Mouse (Mus musculus) midbrain, embryonic 13.5 days (tissue): ENCODE results near the gene Crispld2. TPM values are rescaled to one million over a fixed set of nuclear protein-coding genes. Genes with fewer than 3 reads are reported as not detected.

ENCODE experiments used
- ATAC-seq: fragments of 200-750 bp; cut with Nextera tagmentation; 2 replicates; pipeline ENCODE4 v1.8.0; 2017; ENCODE audit warnings: mild to moderate bottlenecking, moderate TSS enrichment, moderate library complexity
- H3K27ac ChIP-seq: fragments of 300-500 bp; sonication (generic); 2 replicates; pipeline ENCODE4 v1.5.1; 2015; ENCODE audit warnings: inconsistent platforms, mild to moderate bottlenecking, moderate library complexity
- H3K27me3 ChIP-seq: fragments of 300-500 bp; sonication (generic); 2 replicates; pipeline ENCODE4 v1.6.1; 2015; ENCODE audit warnings: mild to moderate bottlenecking, inconsistent platforms
- H3K36me3 ChIP-seq: fragments of 300-500 bp; sonication (generic); 2 replicates; pipeline ENCODE4 v1.6.1; 2015; ENCODE audit warnings: mild to moderate bottlenecking, inconsistent platforms
- H3K4me1 ChIP-seq: fragments of 300-500 bp; sonication (generic); replicated peaks from 2 replicates; pipeline ENCODE4 v1.6.1; 2015; ENCODE audit warnings: inconsistent platforms
- H3K4me2 ChIP-seq: fragments of 300-500 bp; sonication (generic); replicated peaks from 2 replicates; pipeline ENCODE4 v1.6.1; 2015; ENCODE audit warnings: moderate library complexity, mild to moderate bottlenecking, inconsistent platforms
- H3K4me3 ChIP-seq: fragments of 300-500 bp; sonication (generic); replicated peaks from 2 replicates; pipeline ENCODE4 v1.5.1; 2015; ENCODE audit warnings: mild to moderate bottlenecking, inconsistent platforms
- H3K9ac ChIP-seq: fragments of 300-500 bp; sonication (generic); replicated peaks from 2 replicates; pipeline ENCODE4 v1.6.1; 2015; ENCODE audit warnings: mild to moderate bottlenecking, inconsistent platforms
- H3K9me3 ChIP-seq: fragments of 300-500 bp; sonication (generic); 2 replicates; pipeline ENCODE4 v1.6.1; 2016; ENCODE audit warnings: mild to moderate bottlenecking, inconsistent platforms
- WGBS: fragments of 180-500 bp; shearing (Covaris S2); methylation state at CpG from one replicate; pipeline ENCODE4 v1.1.7; 2015; 5-methylcytosine and 5-hydroxymethylcytosine counted together
- polyA plus RNA-seq: library from polyadenylated mRNA; unstranded; fragments of >200 nt; fragmentation: Nextera tagmentation; extraction: Ambion mirVana; gene quantifications from 2 replicates; pipeline ENCODE4 v1.2.1, GENCODE M21; 2015

Gene Crispld2
- polyA plus RNA-seq, 1 experiment from 2014 or later, result 2.1 TPM

GRCm38 (mm10) chr8:120054833-120055232 lies 62.6 kb downstream of the Crispld2 start:
- no peaks in the 10 kb centered on the region for H3K36me3 ChIP-seq
- no peak overlapping the region for H3K9ac ChIP-seq
- H3K4me3 ChIP-seq, result no peak overlapping the region
- no peak for ATAC-seq
- 90% methylated on average over 3 of the region's 3 CpGs for WGBS
- H3K4me1 ChIP-seq, result no peaks in the 10 kb centered on the region
- H3K9me3 ChIP-seq, result peaks cover 6% of the 10 kb centered on the region; the same call in 1 of the 2 replicates
- no peak overlapping the region for H3K27ac ChIP-seq
- H3K4me2 ChIP-seq, result no peak overlapping the region
- H3K27me3 ChIP-seq, result no peaks in the 10 kb centered on the region

GRCm38 (mm10) chr8:120057078-120057477 lies 64.8 kb downstream of the Crispld2 start:
- no peak for ATAC-seq
- Histone ChIP-seq H3K27me3 (no peaks in the 10 kb centered on the region), H3K36me3 (no peaks in the 10 kb centered on the region), H3K9ac (no peak overlapping the region), H3K4me1 (no peaks in the 10 kb centered on the region), H3K4me3 (no peak overlapping the region), H3K27ac (no peak overlapping the region), H3K4me2 (no peak overlapping the region), H3K9me3 (peaks cover 6% of the 10 kb centered on the region; the same call in 1 of the 2 replicates)
- 76% methylated on average over 2 of the region's 2 CpGs for WGBS

GRCm38 (mm10) chr8:120062742-120063141 lies 70.5 kb downstream of the Crispld2 start:
- ATAC-seq, result no peak
- WGBS, result 90% methylated on average over 14 of the region's 14 CpGs
- no peaks in the 10 kb centered on the region for H3K27me3 ChIP-seq

GRCm38 (mm10) chr8:120063326-120063725 lies 71.1 kb downstream of the Crispld2 start:
- 75% methylated on average over 3 of the region's 3 CpGs for WGBS
- H3K27ac ChIP-seq, result no peak overlapping the region
- H3K36me3 ChIP-seq, result no peaks in the 10 kb centered on the region
- no peak for ATAC-seq
- H3K4me2 ChIP-seq, result no peak overlapping the region
- no peaks in the 10 kb centered on the region for H3K27me3 ChIP-seq
- H3K9me3 ChIP-seq, result no peaks in the 10 kb centered on the region
- H3K4me1 ChIP-seq, result no peaks in the 10 kb centered on the region
- H3K9ac ChIP-seq, result no peak overlapping the region
- no peak overlapping the region for H3K4me3 ChIP-seq

More at GRCm38 (mm10) chr8:120062742-120063141, 70.5 kb downstream of the Crispld2 start:
- H3K9me3 ChIP-seq, result no peaks in the 10 kb centered on the region
- H3K4me2 ChIP-seq, result no peak overlapping the region
- no peaks in the 10 kb centered on the region for H3K4me1 ChIP-seq
- no peak overlapping the region for H3K9ac ChIP-seq
- no peaks in the 10 kb centered on the region for H3K36me3 ChIP-seq
- no peak overlapping the region for H3K4me3 ChIP-seq
- H3K27ac ChIP-seq, result no peak overlapping the region

- no peaks in the 10 kb centered on the region for H3K27me3 ChIP-seq
- no peak overlapping the region for H3K4me3 ChIP-seq
- no peaks in the 10 kb centered on the region for H3K36me3 ChIP-seq
- no peak overlapping the region for H3K4me2 ChIP-seq
- ATAC-seq, result no peak
- no peaks in the 10 kb centered on the region for H3K4me1 ChIP-seq
- H3K9ac ChIP-seq, result no peak overlapping the region
- no peak overlapping the region for H3K27ac ChIP-seq
- WGBS, result 89% methylated on average over 8 of the region's 8 CpGs
- H3K9me3 ChIP-seq, result no peaks in the 10 kb centered on the region
Observed at GRCm38 (mm10) chr8:120065611-120066010, 73.4 kb downstream of the Crispld2 start.

GRCm38 (mm10) chr8:120066226-120066625 lies 74.0 kb downstream of the Crispld2 start:
- ATAC-seq, result no peak
- 92% methylated on average over 4 of the region's 4 CpGs for WGBS
- Histone ChIP-seq H3K27me3 (no peaks in the 10 kb centered on the region), H3K4me1 (no peaks in the 10 kb centered on the region), H3K9ac (no peak overlapping the region), H3K36me3 (no peaks in the 10 kb centered on the region), H3K9me3 (no peaks in the 10 kb centered on the region), H3K27ac (no peak overlapping the region), H3K4me3 (no peak overlapping the region), H3K4me2 (no peak overlapping the region)

- H3K36me3 ChIP-seq, result no peaks in the 10 kb centered on the region
- no peak overlapping the region for H3K9ac ChIP-seq
- 65% methylated on average over 19 of the region's 19 CpGs for WGBS
- no peaks in the 10 kb centered on the region for H3K9me3 ChIP-seq
- no peaks in the 10 kb centered on the region for H3K27me3 ChIP-seq
- no peak for ATAC-seq
- no peak overlapping the region for H3K4me3 ChIP-seq
- H3K27ac ChIP-seq, result no peak overlapping the region
- H3K4me2 ChIP-seq, result no peak overlapping the region
- 0 out of 2 replicates have a peak, but pooled peaks cover 5% of the 10 kb centered on the region for H3K4me1 ChIP-seq
Observed at GRCm38 (mm10) chr8:120067936-120068668, 75.9 kb downstream of the Crispld2 start.

GRCm38 (mm10) chr8:120071684-120072083 lies 79.4 kb downstream of the Crispld2 start:
- 30% methylated on average over 4 of the region's 4 CpGs for WGBS
- Histone ChIP-seq H3K4me3 (no peak overlapping the region), H3K4me2 (no peak overlapping the region), H3K27me3 (no peaks in the 10 kb centered on the region), H3K27ac (no peak overlapping the region), H3K4me1 (peaks cover 5% of the 10 kb centered on the region; the same call in 1 of the 2 replicates), H3K9ac (no peak overlapping the region; the same call in 1 of the 2 replicates), H3K9me3 (no peaks in the 10 kb centered on the region), H3K36me3 (no peaks in the 10 kb centered on the region)
- peak; percentile 75 for ATAC-seq

- no peak overlapping the region for H3K4me2 ChIP-seq
- H3K4me1 ChIP-seq, result peaks cover 5% of the 10 kb centered on the region; the same call in 1 of the 2 replicates
- no peaks in the 10 kb centered on the region for H3K9me3 ChIP-seq
- no peak overlapping the region for H3K4me3 ChIP-seq
- H3K9ac ChIP-seq, result no peak overlapping the region; the same call in 1 of the 2 replicates
- 55% methylated on average over 9 of the region's 9 CpGs for WGBS
- H3K27ac ChIP-seq, result no peak overlapping the region
- H3K36me3 ChIP-seq, result no peaks in the 10 kb centered on the region
- H3K27me3 ChIP-seq, result no peaks in the 10 kb centered on the region
- ATAC-seq, result peak; percentile 40; the same call in 1 of the 2 replicates
Observed at GRCm38 (mm10) chr8:120072259-120072658, 80.0 kb downstream of the Crispld2 start.

- H3K9ac ChIP-seq, result no peak overlapping the region; the same call in 1 of the 2 replicates
- peaks cover 5% of the 10 kb centered on the region; the same call in 1 of the 2 replicates for H3K4me1 ChIP-seq
- no peaks in the 10 kb centered on the region for H3K9me3 ChIP-seq
- 88% methylated on average over 8 of the region's 8 CpGs for WGBS
- no peak overlapping the region for H3K4me3 ChIP-seq
- no peak for ATAC-seq
- H3K27ac ChIP-seq, result no peak overlapping the region
- no peaks in the 10 kb centered on the region for H3K36me3 ChIP-seq
- H3K27me3 ChIP-seq, result no peaks in the 10 kb centered on the region
- H3K4me2 ChIP-seq, result no peak overlapping the region
Observed at GRCm38 (mm10) chr8:120072827-120073226, 80.6 kb downstream of the Crispld2 start.

- Histone ChIP-seq H3K27ac (no peak overlapping the region), H3K4me3 (no peak overlapping the region), H3K27me3 (no peaks in the 10 kb centered on the region), H3K4me2 (no peak overlapping the region), H3K36me3 (no peaks in the 10 kb centered on the region), H3K4me1 (peaks cover 5% of the 10 kb centered on the region; the same call in 1 of the 2 replicates), H3K9me3 (no peaks in the 10 kb centered on the region), H3K9ac (no peak overlapping the region)
- 79% methylated on average over 6 of the region's 6 CpGs for WGBS
- ATAC-seq, result no peak
Observed at GRCm38 (mm10) chr8:120074516-120074915, 82.3 kb downstream of the Crispld2 start.

- no peak for ATAC-seq
- no peaks in the 10 kb centered on the region for H3K9me3 ChIP-seq
- no peak overlapping the region for H3K4me2 ChIP-seq
- H3K36me3 ChIP-seq, result no peaks in the 10 kb centered on the region
- 43% methylated on average over 6 of the region's 6 CpGs for WGBS
- H3K27ac ChIP-seq, result no peak overlapping the region
- peaks cover 5% of the 10 kb centered on the region; the same call in 1 of the 2 replicates for H3K4me1 ChIP-seq
- no peaks in the 10 kb centered on the region for H3K27me3 ChIP-seq
- no peak overlapping the region for H3K9ac ChIP-seq
- H3K4me3 ChIP-seq, result no peak overlapping the region
Observed at GRCm38 (mm10) chr8:120075347-120075746, 83.1 kb downstream of the Crispld2 start.
